Mouse (Mus musculus): ENCODE results near the gene Vmn1r46.
"Not testable (repeated sequence)": the region's sequence is repeated elsewhere in the genome, so short reads cannot be mapped to it uniquely, and the experiment has no call there.

DNA sequence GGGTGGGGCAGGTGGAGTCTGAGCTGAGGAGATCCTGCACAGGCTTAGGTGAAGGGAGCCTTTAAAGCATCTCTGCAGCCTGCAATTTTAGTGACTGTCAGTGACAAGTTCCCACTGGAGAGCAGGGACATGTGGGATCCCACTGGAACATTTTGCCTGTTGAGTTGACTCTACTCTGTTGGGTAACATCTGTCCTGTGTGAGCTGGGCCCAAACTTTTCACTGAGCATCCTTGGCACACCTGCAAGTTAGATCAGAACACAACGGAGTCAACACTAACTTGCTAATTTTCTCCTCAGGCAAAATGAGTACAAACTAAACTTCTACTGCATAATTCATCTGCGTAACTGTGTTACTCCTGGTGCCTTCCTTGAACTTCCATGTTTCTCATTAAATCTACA, 28.6 kb upstream of the Vmn1r46 start, which contains the start of gene Vmn1r45:
- TF ChIP-seq CTCF (IDR thresholded peaks at IDR 0.05; ENCODE audit: low read depth); EP300 (optimal IDR thresholded peaks at IDR 0.05): not testable (repeated sequence)

Measured in stomach, postnatal 0 days (tissue).